Mouse (Mus musculus) CH12.LX (cell line): ENCODE measurements around the gene Lrrc20. TPM values are rescaled to one million over a fixed set of nuclear protein-coding genes. Genes with fewer than 3 reads are reported as not detected.

Experiments used
- DNase-seq: peaks from one replicate; pipeline ENCODE4 v3.0.0-alpha.2; 2013; ENCODE audit errors: extremely low read depth
- H3K27ac ChIP-seq: 2 replicates; pipeline ENCODE4 v1.5.1; 2012; ENCODE audit warnings: low read depth, mild to moderate bottlenecking, control low read depth, moderate library complexity; ENCODE audit not compliant: insufficient read depth
- H3K27me3 ChIP-seq: replicated peaks from 2 replicates; pipeline ENCODE3; 2012; ENCODE audit warnings: inconsistent platforms
- H3K36me3 ChIP-seq, 2 experiments: replicated peaks in 1 of 2; 2 replicates each; pipeline versions ENCODE3 to v1.6.1; 2012; ENCODE audit warnings: inconsistent platforms in 1 of 2, low read length in 1 of 2, mild to moderate bottlenecking in 1 of 2, mixed read lengths in 1 of 2, moderate library complexity in 1 of 2; ENCODE audit not compliant: control insufficient read depth in 1 of 2, insufficient read depth in 1 of 2
- H3K4me1 ChIP-seq, 2 experiments: 2 replicates each; pipeline ENCODE4 v1.6.1; 2012; ENCODE audit warnings: inconsistent platforms in 1 of 2, moderate library complexity in 1 of 2; ENCODE audit not compliant: insufficient read depth in 2 of 2, control insufficient read depth in 1 of 2
- H3K4me2 ChIP-seq: 2 replicates; pipeline ENCODE4 v1.6.1; 2012; ENCODE audit warnings: low read depth, mild to moderate bottlenecking, control low read depth; ENCODE audit not compliant: poor library complexity, insufficient read depth, severe bottlenecking
- H3K4me3 ChIP-seq, 3 experiments: fragments of 150-350 bp in 1 of 3; sonication (generic) in 1 of 3; replicated peaks in 1 of 3; 2 replicates each; pipeline versions ENCODE3 to v1.5.1; 2011 to 2012; ENCODE audit warnings: low read depth in 2 of 3, low read length in 2 of 3, mild to moderate bottlenecking in 2 of 3, moderate library complexity in 2 of 3, control low read depth in 1 of 3, improper control_type of control experiment in 1 of 3, inconsistent platforms in 1 of 3, mixed read lengths in 1 of 3; ENCODE audit not compliant: poor library complexity in 1 of 3
- H3K79me2 ChIP-seq: replicated peaks from 2 replicates; pipeline ENCODE4 v1.6.1; 2012; ENCODE audit warnings: mild to moderate bottlenecking, moderate library complexity; ENCODE audit not compliant: control insufficient read depth, poor library complexity, insufficient read depth, severe bottlenecking; ENCODE audit errors: extremely low read depth
- H3K9ac ChIP-seq: 2 replicates; pipeline ENCODE4 v1.6.1; 2012; ENCODE audit warnings: low read depth, mild to moderate bottlenecking, control low read depth, moderate library complexity; ENCODE audit not compliant: insufficient read depth
- H3K9me3 ChIP-seq: replicated peaks from 2 replicates; pipeline ENCODE3; 2012; ENCODE audit warnings: low read length, inconsistent platforms, mixed read lengths
- CHD1 ChIP-seq: IDR thresholded peaks from 2 replicates; pipeline ENCODE4 v1.6.1; 2012; ENCODE audit warnings: low read depth, low read length, improper control_type of control experiment, inconsistent platforms
- CTCF ChIP-seq, 2 experiments: IDR thresholded peaks in 1 of 2; conservative IDR thresholded peaks in 1 of 2; 2 replicates each; pipeline ENCODE4 v1.5.1; 2011 to 2012; ENCODE audit warnings: low read depth in 2 of 2, low read length in 2 of 2, improper control_type of control experiment in 1 of 2, inconsistent platforms in 1 of 2, mild to moderate bottlenecking in 1 of 2, moderate library complexity in 1 of 2
- ELF1 ChIP-seq: IDR thresholded peaks from 2 replicates; pipeline ENCODE4 v1.6.1; 2014; ENCODE audit warnings: low read depth, mild to moderate bottlenecking, inconsistent platforms, low read length, improper control_type of control experiment
- ETS1 ChIP-seq: conservative IDR thresholded peaks from 2 replicates; pipeline ENCODE4 v1.6.1; 2012; ENCODE audit warnings: low read depth, mild to moderate bottlenecking, inconsistent platforms, low read length, improper control_type of control experiment, moderate library complexity
- IRF4 ChIP-seq: IDR thresholded peaks from 2 replicates; pipeline ENCODE4 v1.6.1; 2014; ENCODE audit warnings: low read depth, mild to moderate bottlenecking, inconsistent platforms, low read length, improper control_type of control experiment
- JUN ChIP-seq: IDR thresholded peaks from 2 replicates; pipeline ENCODE4 v1.6.1; 2011; ENCODE audit warnings: low read depth, mild to moderate bottlenecking, low read length, improper control_type of control experiment, moderate library complexity; ENCODE audit not compliant: insufficient read depth
- MAFK ChIP-seq: IDR thresholded peaks from 2 replicates; pipeline ENCODE4 v1.6.1; 2011; ENCODE audit warnings: low read length, improper control_type of control experiment; ENCODE audit not compliant: insufficient replicate concordance
- MAZ ChIP-seq: IDR thresholded peaks from 2 replicates; pipeline ENCODE4 v1.6.1; 2012; ENCODE audit warnings: low read depth, mild to moderate bottlenecking, inconsistent platforms, low read length, improper control_type of control experiment, moderate library complexity
- MXI1 ChIP-seq: IDR thresholded peaks from 2 replicates; pipeline ENCODE4 v1.6.1; 2011; ENCODE audit warnings: mild to moderate bottlenecking, low read depth, low read length, improper control_type of control experiment
- NRF1 ChIP-seq: IDR thresholded peaks from 2 replicates; pipeline ENCODE4 v1.6.1; 2014; ENCODE audit warnings: low read depth, mild to moderate bottlenecking, inconsistent platforms, low read length, improper control_type of control experiment, moderate library complexity
- PAX5 ChIP-seq: IDR thresholded peaks from 2 replicates; pipeline ENCODE4 v1.6.1; 2012; ENCODE audit warnings: low read length, inconsistent platforms, mixed read lengths
- POLR2A ChIP-seq: IDR thresholded peaks from 2 replicates; pipeline ENCODE4 v1.6.1; 2011; ENCODE audit warnings: low read depth, mild to moderate bottlenecking, improper control_type of control experiment, low read length
- RCOR1 ChIP-seq: conservative IDR thresholded peaks from 2 replicates; pipeline ENCODE4 v1.6.1; 2012; ENCODE audit warnings: low read depth, mild to moderate bottlenecking, inconsistent platforms, low read length, improper control_type of control experiment
- SIN3A ChIP-seq: IDR thresholded peaks from 2 replicates; pipeline ENCODE4 v1.6.1; 2012; ENCODE audit warnings: low read length, improper control_type of control experiment, inconsistent platforms
- SMC3 ChIP-seq: IDR thresholded peaks from 2 replicates; pipeline ENCODE4 v1.6.1; 2011; ENCODE audit warnings: low read depth, low read length, improper control_type of control experiment
- TBP ChIP-seq: conservative IDR thresholded peaks from 2 replicates; pipeline ENCODE4 v1.6.1; 2011; ENCODE audit warnings: low read depth, low read length, improper control_type of control experiment
- USF2 ChIP-seq: conservative IDR thresholded peaks from 2 replicates; pipeline ENCODE4 v1.6.1; 2011; ENCODE audit warnings: low read depth, low read length, improper control_type of control experiment
- ZC3H11A ChIP-seq: IDR thresholded peaks from 2 replicates; pipeline ENCODE4 v1.6.1; 2012; ENCODE audit warnings: low read depth, mild to moderate bottlenecking, inconsistent platforms, low read length, improper control_type of control experiment
- ZMIZ1 ChIP-seq: IDR thresholded peaks from 2 replicates; pipeline ENCODE4 v1.6.1; 2012; ENCODE audit warnings: low read depth, mild to moderate bottlenecking, inconsistent platforms, low read length, improper control_type of control experiment
- ZNF384 ChIP-seq: IDR thresholded peaks from 2 replicates; pipeline ENCODE4 v1.6.1; 2012; ENCODE audit warnings: low read depth, low read length, improper control_type of control experiment, inconsistent platforms
- dilution Hi-C: fragments of 300-500 bp; cut with MboI; formaldehyde crosslinking; loops from 2 replicates; pipeline ENCODE4 v1.14.3; 2020; ENCODE audit warnings: low sequenced_read_pairs; ENCODE audit not compliant: extremely low pct_unique_long_range_greater_than_20kb, extremely low pct_ligation_motif_present
- in situ Hi-C: fragments of 300-500 bp; cut with MboI; formaldehyde crosslinking; loops from 3 replicates; pipeline ENCODE4 v1.14.3; 2019; ENCODE audit warnings: low sequenced_read_pairs, low pct_ligation_motif_present, low pct_unique_long_range_greater_than_20kb, mixed read lengths
- polyA plus RNA-seq: library from polyadenylated mRNA; unstranded; fragments of >175 nt; gene quantifications from 2 replicates; pipeline ENCODE4 v1.2.1, GENCODE M21; 2012; ENCODE audit warnings: low read depth; ENCODE audit not compliant: insufficient read length
- total RNA-seq, 2 experiments: library from RNA; depleted of rRNA; stranded (reverse); fragments of 300-350 nt in 1 of 2; fragments of >200 nt in 1 of 2; gene quantifications; 2 replicates each; pipeline ENCODE4 v1.2.3; 2012 to 2014

The Lrrc20 gene
- total and polyA plus RNA-seq, 3 experiments, result 8.0 to 13.7 (median 9.9) TPM

- TF ChIP-seq POLR2A, result no peak
- no peak for TF ChIP-seq ZMIZ1
- no peak for TF ChIP-seq ETS1
- TF ChIP-seq CHD1, result no peak
- no peak for TF ChIP-seq CTCF (conservative IDR thresholded peaks at IDR 0.05 in 1 of 2, IDR thresholded peaks at IDR 0.05 in 1 of 2; ENCODE audit: low read depth in 2 of 2, low read length in 2 of 2)
- no peak overlapping the region for H3K9ac ChIP-seq
- in situ Hi-C loops, result no loop called here
- no peak overlapping the region for H3K4me3 ChIP-seq
- H3K27ac ChIP-seq, result no peak overlapping the region
- peaks cover 3 to 59% of the 10 kb centered on the region in 2 experiments for H3K36me3 ChIP-seq
- H3K79me2 ChIP-seq, result no peaks in the 10 kb centered on the region
- no peaks in the 10 kb centered on the region for H3K9me3 ChIP-seq
- no peaks in the 10 kb centered on the region for H3K4me1 ChIP-seq
- no peak overlapping the region for H3K4me2 ChIP-seq
- dilution Hi-C loops, result no loop called here
- no peaks in the 10 kb centered on the region for H3K27me3 ChIP-seq
- DNase-seq, result no peak
Measured at GRCm38 (mm10) chr10:61550106-61550505, 74.5 kb downstream of the Lrrc20 start.

GRCm38 (mm10) chr10:61555155-61555554 lies 79.6 kb downstream of the Lrrc20 start:
- in situ Hi-C loops (no loop called here), dilution Hi-C loops (no loop called here)
- TF ChIP-seq SIN3A (no peak), SMC3 (no peak), TBP (no peak), NRF1 (no peak), MAZ (no peak), ELF1 (no peak), PAX5 (no peak), MAFK (no peak), ETS1 (no peak), USF2 (no peak), CTCF (conservative IDR thresholded peaks at IDR 0.05 in 1 of 2, IDR thresholded peaks at IDR 0.05 in 1 of 2; ENCODE audit: low read depth in 2 of 2, low read length in 2 of 2) (no peak), IRF4 (no peak), ZC3H11A (no peak), JUN (no peak), ZNF384 (no peak), RCOR1 (no peak), MXI1 (no peak), CHD1 (no peak)
- Histone ChIP-seq H3K36me3 (peaks cover 0 to 39% of the 10 kb centered on the region in 2 experiments), H3K27me3 (no peaks in the 10 kb centered on the region), H3K9me3 (no peaks in the 10 kb centered on the region), H3K9ac (no peak overlapping the region), H3K4me3 (no peak overlapping the region), H3K27ac (no peak overlapping the region), H3K79me2 (no peaks in the 10 kb centered on the region), H3K4me1 (no peaks in the 10 kb centered on the region), H3K4me2 (no peak overlapping the region)
- no peak for DNase-seq
